Mouse (Mus musculus) lung, adult 2 months (tissue): Measurements from ENCODE around the gene Tlx1.

Source experiments
- CTCF ChIP-seq: fragments of 200-500 bp; IDR thresholded peaks from 2 replicates; pipeline ENCODE4 v1.5.1; 2011; ENCODE audit warnings: mild to moderate bottlenecking, low read length, control low read depth; ENCODE audit not compliant: insufficient read depth
- POLR2A ChIP-seq: fragments of 200-500 bp; IDR thresholded peaks from 2 replicates; pipeline ENCODE4 v1.6.1; 2011; ENCODE audit warnings: low read depth, mild to moderate bottlenecking, control low read depth, low read length, borderline replicate concordance; ENCODE audit errors: extremely low read depth

- TF ChIP-seq CTCF (no peak), POLR2A (no peak)
Measured at GRCm38 (mm10) chr19:45110681-45111080, 39.8 kb upstream of the Tlx1 start.
